Mouse (Mus musculus) limb, embryonic 15.5 days (tissue): Measurements from ENCODE around the gene Btbd9. TPM values are rescaled to one million over a fixed set of nuclear protein-coding genes. Genes with fewer than 3 reads are reported as not detected.
"Not testable (repeated sequence)": the region's sequence is repeated elsewhere in the genome, so short reads cannot be mapped to it uniquely, and the experiment has no call there.

Source experiments
- ATAC-seq: fragments of 200-750 bp; cut with Nextera tagmentation; 2 replicates; pipeline ENCODE4 v1.8.0; 2017; ENCODE audit warnings: low read depth, moderate TSS enrichment; ENCODE audit not compliant: insufficient number of reproducible peaks, low FRiP score, low TSS enrichment
- H3K27ac ChIP-seq: fragments of 300-500 bp; sonication (generic); 2 replicates; pipeline ENCODE4 v1.5.1; 2015; ENCODE audit warnings: moderate library complexity, mild to moderate bottlenecking, inconsistent platforms
- H3K27me3 ChIP-seq: fragments of 300-500 bp; sonication (generic); 2 replicates; pipeline ENCODE4 v1.6.1; 2015; ENCODE audit warnings: inconsistent platforms
- H3K36me3 ChIP-seq: fragments of 300-500 bp; sonication (generic); 2 replicates; pipeline ENCODE4 v1.6.1; 2015; ENCODE audit warnings: inconsistent platforms
- H3K4me1 ChIP-seq: fragments of 300-500 bp; sonication (generic); 2 replicates; pipeline ENCODE4 v1.6.1; 2015; ENCODE audit warnings: inconsistent platforms
- H3K4me2 ChIP-seq: fragments of 300-500 bp; sonication (generic); 2 replicates; pipeline ENCODE4 v1.6.1; 2015; ENCODE audit warnings: mild to moderate bottlenecking, inconsistent platforms
- H3K4me3 ChIP-seq: fragments of 300-500 bp; sonication (generic); 2 replicates; pipeline ENCODE4 v1.5.1; 2015; ENCODE audit warnings: mild to moderate bottlenecking, inconsistent platforms
- H3K9ac ChIP-seq: fragments of 300-500 bp; sonication (generic); 2 replicates; pipeline ENCODE4 v1.6.1; 2015; ENCODE audit warnings: inconsistent platforms
- H3K9me3 ChIP-seq: fragments of 300-500 bp; sonication (generic); 2 replicates; pipeline ENCODE4 v1.6.1; 2016; ENCODE audit warnings: inconsistent platforms
- WGBS: fragments of 180-500 bp; shearing (Covaris S2); methylation state at CpG from one replicate; pipeline ENCODE4 v1.1.7; 2015; 5-methylcytosine and 5-hydroxymethylcytosine counted together
- polyA plus RNA-seq: library from polyadenylated mRNA; unstranded; fragments of >200 nt; fragmentation: Nextera tagmentation; extraction: Ambion mirVana; gene quantifications from 2 replicates; pipeline ENCODE4 v1.2.1, GENCODE M21; 2015

The Btbd9 gene
- polyA plus RNA-seq, 1 experiment from 2014 or later: 54.5 TPM

GRCm38 (mm10) chr17:30549899-30550773, 26.2 kb downstream of the Btbd9 start:
- peak overlapping the region; percentile 35; the same call in 1 of the 2 replicates for H3K27ac ChIP-seq
- no peaks in the 10 kb centered on the region for H3K36me3 ChIP-seq
- WGBS: 56% methylated on average over 9 of the region's 9 CpGs
- H3K4me3 ChIP-seq: no peak overlapping the region
- H3K4me1 ChIP-seq: peaks cover 13% of the 10 kb centered on the region
- no peak overlapping the region for H3K9ac ChIP-seq
- H3K27me3 ChIP-seq: no peaks in the 10 kb centered on the region
- H3K4me2 ChIP-seq: no peak overlapping the region
- ATAC-seq: no peak
- H3K9me3 ChIP-seq: no peaks in the 10 kb centered on the region

- H3K9me3 ChIP-seq: no peaks in the 10 kb centered on the region
- no peaks in the 10 kb centered on the region for H3K36me3 ChIP-seq
- WGBS: 21% methylated on average over 8 of the region's 8 CpGs
- no peak overlapping the region for H3K4me2 ChIP-seq
- H3K27ac ChIP-seq: no peak overlapping the region
- no peak for ATAC-seq
- no peak overlapping the region for H3K4me3 ChIP-seq
- H3K27me3 ChIP-seq: no peaks in the 10 kb centered on the region
- peaks cover 13% of the 10 kb centered on the region for H3K4me1 ChIP-seq
- no peak overlapping the region for H3K9ac ChIP-seq
These were observed 37.2 kb downstream of the Btbd9 start for GRCm38 (mm10) chr17:30539098-30539497.

DNA sequence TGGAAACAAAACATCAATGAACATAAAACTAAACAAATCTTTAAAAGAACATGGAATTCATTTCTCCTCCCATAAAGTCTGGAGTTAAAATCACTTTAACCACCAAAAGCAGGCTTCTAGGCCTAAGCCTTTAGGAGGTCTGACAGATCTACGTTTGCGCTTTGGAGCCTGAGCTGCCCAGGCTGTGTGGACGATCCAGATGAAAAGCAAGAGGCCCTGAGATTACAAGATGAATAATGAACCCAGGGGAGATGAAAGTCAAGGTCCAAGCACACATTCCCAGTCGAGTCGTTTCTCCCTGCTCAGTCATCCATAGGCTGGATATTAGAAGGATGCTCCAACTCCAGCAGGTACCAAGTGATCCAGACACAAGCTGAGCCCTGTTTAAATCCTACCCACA, 39.6 kb downstream of the Btbd9 start:
- Histone ChIP-seq H3K9ac (no peak overlapping the region), H3K27me3 (no peaks in the 10 kb centered on the region), H3K9me3 (no peaks in the 10 kb centered on the region), H3K4me3 (no peak overlapping the region), H3K4me2 (no peak overlapping the region), H3K36me3 (no peaks in the 10 kb centered on the region), H3K4me1 (peaks cover 13% of the 10 kb centered on the region), H3K27ac (no peak overlapping the region; the same call in 1 of the 2 replicates)
- no peak for ATAC-seq
- 70% methylated on average over 5 of the region's 5 CpGs for WGBS

GRCm38 (mm10) chr17:30533098-30533497, 43.2 kb downstream of the Btbd9 start:
- no peak overlapping the region for H3K4me3 ChIP-seq
- no peaks in the 10 kb centered on the region for H3K27me3 ChIP-seq
- 91% methylated on average over 2 of the region's 2 CpGs for WGBS
- H3K4me1 ChIP-seq: peaks cover 3% of the 10 kb centered on the region; the same call in 1 of the 2 replicates
- H3K4me2 ChIP-seq: no peak overlapping the region
- no peak overlapping the region for H3K27ac ChIP-seq
- H3K9me3 ChIP-seq: no peaks in the 10 kb centered on the region
- no peak overlapping the region for H3K9ac ChIP-seq
- H3K36me3 ChIP-seq: no peaks in the 10 kb centered on the region
- no peak for ATAC-seq

DNA sequence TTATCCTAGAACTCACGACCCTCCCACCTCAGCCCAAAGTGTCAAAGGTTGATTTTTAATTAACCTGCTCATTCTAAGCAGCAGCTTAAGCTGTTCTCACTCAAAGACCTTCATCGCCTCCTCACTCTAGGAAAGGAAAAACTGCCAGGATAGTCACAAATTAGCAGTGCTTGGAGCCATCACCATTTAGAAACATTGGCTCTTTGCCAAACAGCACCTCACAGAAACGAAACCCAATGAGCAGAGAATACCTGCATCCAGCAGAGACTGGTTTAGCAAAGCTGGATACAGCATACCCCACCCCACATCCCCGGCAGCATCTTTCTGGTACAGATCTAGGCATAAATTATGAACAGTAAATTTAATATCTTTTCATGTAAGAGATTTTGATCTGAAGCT, 45.7 kb downstream of the Btbd9 start:
- H3K9me3 ChIP-seq: no peaks in the 10 kb centered on the region
- no peak overlapping the region for H3K4me3 ChIP-seq
- no peak overlapping the region for H3K4me2 ChIP-seq
- ATAC-seq: no peak
- no peak overlapping the region for H3K9ac ChIP-seq
- WGBS: 55% methylated on average over 4 of the region's 4 CpGs
- no peaks in the 10 kb centered on the region for H3K27me3 ChIP-seq
- H3K36me3 ChIP-seq: peaks cover 5% of the 10 kb centered on the region; the same call in 1 of the 2 replicates
- H3K4me1 ChIP-seq: peaks cover 3% of the 10 kb centered on the region
- no peak overlapping the region for H3K27ac ChIP-seq

- H3K4me2 ChIP-seq: no peak overlapping the region
- H3K36me3 ChIP-seq: peaks cover 5% of the 10 kb centered on the region; the same call in 1 of the 2 replicates
- H3K27me3 ChIP-seq: no peaks in the 10 kb centered on the region
- H3K4me1 ChIP-seq: peaks cover 3% of the 10 kb centered on the region
- H3K9me3 ChIP-seq: no peaks in the 10 kb centered on the region
- no peak overlapping the region for H3K4me3 ChIP-seq
- no peak overlapping the region for H3K9ac ChIP-seq
- 51% methylated on average over 12 of the region's 12 CpGs for WGBS
- no peak for ATAC-seq
- H3K27ac ChIP-seq: no peak overlapping the region
These were observed 46.4 kb downstream of the Btbd9 start for GRCm38 (mm10) chr17:30529632-30530541.

- H3K9me3 ChIP-seq: no peaks in the 10 kb centered on the region
- peaks cover 5% of the 10 kb centered on the region for H3K36me3 ChIP-seq
- peaks cover 3% of the 10 kb centered on the region for H3K4me1 ChIP-seq
- no peak overlapping the region for H3K9ac ChIP-seq
- no peaks in the 10 kb centered on the region for H3K27me3 ChIP-seq
- no peak overlapping the region for H3K4me2 ChIP-seq
- H3K27ac ChIP-seq: no peak overlapping the region
- H3K4me3 ChIP-seq: no peak overlapping the region
- ATAC-seq: no peak
- 36% methylated on average over 6 of the region's 6 CpGs for WGBS
These were observed 50.6 kb downstream of the Btbd9 start for GRCm38 (mm10) chr17:30525405-30526295.

GRCm38 (mm10) chr17:30524451-30524850, 51.8 kb downstream of the Btbd9 start:
- Histone ChIP-seq H3K27me3 (no peaks in the 10 kb centered on the region), H3K4me1 (no peaks in the 10 kb centered on the region; the same call in 1 of the 2 replicates), H3K4me3 (no peak overlapping the region), H3K4me2 (no peak overlapping the region), H3K9me3 (no peaks in the 10 kb centered on the region), H3K36me3 (peaks cover 5% of the 10 kb centered on the region), H3K27ac (no peak overlapping the region; the same call in 1 of the 2 replicates), H3K9ac (no peak overlapping the region)
- 79% methylated on average over 7 of the region's 7 CpGs for WGBS
- no peak for ATAC-seq

DNA sequence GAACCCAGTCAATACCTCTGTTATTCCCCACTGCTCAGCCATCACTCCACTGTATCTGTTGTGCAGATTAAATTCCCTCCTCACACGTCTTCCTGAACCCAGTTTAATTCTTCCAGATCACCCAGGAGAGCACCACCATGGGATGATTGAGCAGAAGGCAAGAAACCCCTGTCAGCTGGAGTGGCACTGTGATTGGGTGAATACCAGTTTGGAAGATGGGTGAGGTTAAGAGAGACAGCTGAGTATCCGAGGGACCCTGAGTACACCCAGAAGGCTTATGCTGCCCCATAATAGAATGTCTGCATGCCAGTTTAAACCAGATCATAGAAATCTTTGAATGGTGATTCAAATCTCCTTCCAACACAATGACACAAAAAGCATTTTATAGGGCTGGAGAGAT, 52.5 kb downstream of the Btbd9 start:
- 86% methylated on average over 2 of the region's 2 CpGs for WGBS
- ATAC-seq: no peak
- Histone ChIP-seq H3K4me3 (no peak overlapping the region), H3K9me3 (no peaks in the 10 kb centered on the region), H3K27ac (no peak overlapping the region), H3K4me2 (no peak overlapping the region), H3K27me3 (no peaks in the 10 kb centered on the region), H3K4me1 (no peaks in the 10 kb centered on the region; the same call in 1 of the 2 replicates), H3K36me3 (peaks cover 5% of the 10 kb centered on the region), H3K9ac (no peak overlapping the region)

DNA sequence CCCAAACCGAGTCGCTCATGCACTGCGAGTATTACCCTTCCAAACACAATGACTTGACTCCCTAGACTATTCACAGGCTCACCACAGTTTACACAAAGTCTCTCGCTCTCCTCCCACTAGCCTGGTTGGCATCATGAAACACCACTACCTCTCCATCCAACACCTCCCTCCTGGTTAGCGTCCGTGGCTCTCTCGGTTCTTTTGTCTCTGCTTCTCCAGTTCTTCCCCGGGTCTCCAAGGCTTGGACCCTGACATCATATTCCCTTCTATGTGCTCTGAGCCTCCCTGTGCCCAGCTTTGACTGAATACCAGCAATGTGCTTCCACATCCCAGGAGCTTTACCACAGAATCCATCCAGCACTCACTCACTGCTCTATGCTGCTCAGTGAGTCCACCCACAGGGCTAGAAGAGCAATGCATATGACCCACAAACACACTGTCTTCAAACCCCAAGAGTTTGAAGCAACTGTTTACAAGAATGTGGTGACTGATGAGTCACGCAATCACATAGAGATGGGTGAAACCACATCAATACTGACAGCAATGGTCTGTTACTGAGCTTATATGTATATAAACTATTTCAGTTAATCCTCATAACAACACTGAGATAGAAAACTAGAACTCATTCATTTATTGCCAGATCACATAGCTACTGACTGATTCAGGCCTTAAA, 53.7 kb downstream of the Btbd9 start:
- 91% methylated on average over 9 of the region's 9 CpGs for WGBS
- ATAC-seq: no peak
- H3K36me3 ChIP-seq: peaks cover 5% of the 10 kb centered on the region

GRCm38 (mm10) chr17:30519172-30519512, 57.1 kb downstream of the Btbd9 start:
- not testable (repeated sequence) for H3K9ac ChIP-seq, H3K4me2 ChIP-seq, ATAC-seq, H3K4me3 ChIP-seq, H3K27ac ChIP-seq, H3K4me1 ChIP-seq, H3K27me3 ChIP-seq, H3K9me3 ChIP-seq
- peaks cover 13% of the 10 kb centered on the region; the same call in 1 of the 2 replicates for H3K36me3 ChIP-seq
- WGBS: 62% methylated on average over 2 of the region's 2 CpGs

More for the DNA sequence above, 53.7 kb downstream of the Btbd9 start:
- Histone ChIP-seq H3K4me3 (no peak overlapping the region), H3K4me1 (no peaks in the 10 kb centered on the region; the same call in 1 of the 2 replicates), H3K9ac (no peak overlapping the region), H3K9me3 (no peaks in the 10 kb centered on the region), H3K4me2 (no peak overlapping the region), H3K27ac (no peak overlapping the region), H3K27me3 (no peaks in the 10 kb centered on the region)
